Mouse (Mus musculus) bone marrow macrophage, adult 2 months (primary cell): ENCODE data around the gene Tmem167b. TPM values are rescaled to one million over a fixed set of nuclear protein-coding genes. Genes with fewer than 3 reads are reported as not detected.
"Not testable (repeated sequence)": the region's sequence is repeated elsewhere in the genome, so short reads cannot be mapped to it uniquely, and the experiment has no call there.

Experiments
- H3K27ac ChIP-seq: 2 replicates; pipeline ENCODE4 v1.5.1; 2012; ENCODE audit warnings: low read depth, low read length; ENCODE audit not compliant: insufficient read depth
- H3K4me1 ChIP-seq: 2 replicates; pipeline ENCODE4 v1.6.1; 2012; ENCODE audit warnings: low read length; ENCODE audit not compliant: control insufficient read depth, insufficient read depth
- H3K4me3 ChIP-seq: 2 replicates; pipeline ENCODE4 v1.5.1; 2012; ENCODE audit warnings: mild to moderate bottlenecking, low read length, moderate library complexity; ENCODE audit not compliant: insufficient read depth
- CTCF ChIP-seq: IDR thresholded peaks from 2 replicates; pipeline ENCODE4 v1.5.1; 2012; ENCODE audit warnings: low read depth, mild to moderate bottlenecking, low read length, moderate library complexity
- POLR2A ChIP-seq: IDR thresholded peaks from 2 replicates; pipeline ENCODE4 v1.6.1; 2012; ENCODE audit warnings: mild to moderate bottlenecking, low read depth, low read length, borderline replicate concordance
- polyA plus RNA-seq: library from polyadenylated mRNA; stranded (reverse); fragments of >200 nt; gene quantifications from 2 replicates; pipeline ENCODE4 v1.2.4, GENCODE M21; 2012; ENCODE audit not compliant: missing spikeins, insufficient read depth, insufficient read length

Tmem167b gene
- polyA plus RNA-seq, 1 experiment, result 36.5 TPM

DNA sequence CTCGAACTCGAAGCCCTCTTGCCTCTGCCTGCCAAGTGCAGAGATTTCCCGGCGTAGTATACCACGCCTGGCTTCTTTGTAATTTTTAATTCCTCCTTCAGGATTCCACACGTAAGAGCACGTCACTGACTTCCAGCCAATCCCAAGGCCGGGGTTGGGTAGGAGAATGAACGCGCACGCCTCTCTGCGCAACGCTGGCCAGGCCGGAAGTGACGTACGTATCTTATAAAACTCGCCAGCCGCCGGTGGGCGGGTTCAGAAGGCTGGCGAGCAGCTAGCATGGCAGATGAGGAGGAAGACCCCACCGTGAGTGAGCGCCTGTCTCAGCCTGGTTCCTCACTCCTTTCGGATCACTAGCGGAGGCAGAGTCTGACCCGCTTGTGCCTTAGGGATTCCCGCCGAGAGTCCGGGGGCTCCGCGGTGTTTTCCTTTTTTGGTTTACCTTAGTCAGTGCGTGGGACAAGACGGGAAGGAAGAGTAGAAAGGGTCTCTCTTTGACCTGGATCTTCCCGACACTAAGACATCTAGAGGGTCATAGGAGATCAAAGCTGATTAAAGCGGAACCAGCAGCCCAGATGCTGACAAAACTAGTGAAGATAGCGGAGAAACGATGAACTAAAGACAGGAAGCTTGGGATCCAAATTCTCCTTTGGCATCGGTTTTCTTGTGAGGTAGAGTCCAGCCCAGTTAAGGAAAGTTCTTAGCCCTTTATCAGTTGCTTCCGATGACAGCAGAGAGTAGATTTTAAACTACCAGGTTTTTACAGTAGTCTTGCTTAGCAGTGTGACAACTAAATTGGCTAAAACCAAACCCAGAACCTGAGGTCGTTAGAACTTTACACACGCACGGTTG lies 9.4 kb upstream of the Tmem167b start, which contains the start of gene Taf13:
Gene Taf13, plus strand, starts transcription at position 256 of the 852 bp plus-strand sequence.
- TF ChIP-seq CTCF (no peak), POLR2A (peak; percentile 99)
- peaks cover 16% of the 10 kb centered on the region for H3K4me1 ChIP-seq
- H3K4me3 ChIP-seq, result peak within 1 kb of the TSS; percentile 73
- peak within 1 kb of the TSS; percentile 64 for H3K27ac ChIP-seq

DNA sequence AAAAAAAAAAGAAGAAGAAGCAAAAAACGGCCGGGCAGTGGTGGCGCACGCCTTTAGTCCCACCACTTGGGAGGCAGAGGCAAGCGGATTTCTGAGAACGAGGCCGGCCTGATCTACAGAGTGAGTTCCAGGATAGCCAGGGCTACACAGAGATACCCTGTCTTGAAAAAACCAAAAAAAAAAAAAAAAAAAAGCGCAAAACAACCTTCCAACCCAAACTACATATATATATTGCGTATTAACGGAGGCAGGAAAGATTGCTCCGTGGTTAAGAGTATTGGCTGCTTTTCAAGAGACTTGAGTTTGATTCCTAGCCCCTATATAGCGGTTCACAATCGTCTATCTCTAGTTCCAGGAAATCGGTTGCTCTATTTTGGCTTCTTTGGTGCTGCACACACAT lies 8.5 kb upstream of the Tmem167b start:
- TF ChIP-seq CTCF (no peak), POLR2A (no peak)
- peaks cover 16% of the 10 kb centered on the region for H3K4me1 ChIP-seq
- H3K27ac ChIP-seq, result no peak overlapping the region
- H3K4me3 ChIP-seq, result no peak overlapping the region

DNA sequence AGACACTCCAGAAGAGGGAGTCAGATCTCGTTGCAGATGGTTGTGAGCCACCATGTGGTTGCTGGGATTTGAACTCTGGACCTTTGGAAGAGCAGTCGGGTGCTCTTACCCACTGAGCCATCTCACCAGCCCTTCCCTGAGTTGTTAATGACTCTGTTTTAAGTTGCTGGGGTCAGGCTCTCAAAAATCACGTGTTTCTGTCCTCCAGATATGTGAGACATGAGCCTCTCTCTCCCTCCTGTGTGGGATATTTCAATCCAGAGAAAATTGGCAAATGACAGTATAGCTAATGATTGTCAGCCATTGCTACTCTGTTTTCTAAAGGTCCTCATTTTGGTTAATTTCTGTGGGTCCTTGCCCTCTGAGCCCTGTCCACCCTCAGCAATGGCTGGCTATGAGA lies 7.4 kb upstream of the Tmem167b start:
- H3K4me1 ChIP-seq, result peaks cover 16% of the 10 kb centered on the region
- H3K27ac ChIP-seq, H3K4me3 ChIP-seq: not testable (repeated sequence)

DNA sequence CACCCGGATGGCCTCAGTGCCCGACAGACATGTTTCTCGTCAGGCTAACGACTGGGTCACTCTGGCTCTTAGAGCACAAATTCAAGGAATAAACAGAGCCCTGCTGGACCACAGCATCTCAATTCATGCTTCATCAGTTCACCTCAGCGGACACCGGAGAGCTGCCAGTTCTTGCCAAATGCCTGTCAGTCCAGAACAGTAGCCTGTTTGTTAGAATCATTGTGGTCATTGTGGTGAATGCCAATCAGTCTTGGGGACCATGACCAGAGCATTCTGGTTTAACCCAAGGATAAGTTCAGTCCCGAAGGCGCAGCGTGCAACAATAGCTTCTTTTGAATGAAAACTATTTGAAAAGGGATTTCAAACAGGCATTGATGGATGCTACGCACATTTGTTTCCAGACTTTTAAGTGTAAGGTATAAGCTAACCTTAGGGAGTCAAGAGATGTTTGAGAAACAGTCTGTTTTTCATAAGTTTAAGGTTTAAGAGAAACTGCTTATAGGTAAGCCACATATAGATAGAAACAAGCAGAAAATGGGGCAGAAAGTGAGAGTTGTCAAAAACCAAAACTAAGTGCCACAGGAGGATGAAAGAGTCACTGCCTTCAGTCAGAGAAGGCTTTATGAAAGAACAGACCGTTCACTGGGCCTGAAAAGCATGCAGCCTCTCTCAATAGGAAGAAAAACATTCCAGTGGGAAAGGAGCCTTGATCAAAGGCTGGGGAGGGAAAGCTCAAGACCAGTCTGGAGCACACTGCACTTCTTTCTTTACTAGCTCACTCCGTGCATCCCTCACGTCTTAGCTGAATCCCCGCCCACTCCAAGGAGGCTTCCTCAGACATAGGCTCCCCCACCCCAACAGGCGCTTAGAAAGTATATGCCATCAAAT lies 6.0 kb upstream of the Tmem167b start:
- TF ChIP-seq CTCF (no peak), POLR2A (no peak)
- no peak overlapping the region for H3K4me3 ChIP-seq
- peaks cover 8% of the 10 kb centered on the region for H3K4me1 ChIP-seq
- no peak overlapping the region for H3K27ac ChIP-seq

DNA sequence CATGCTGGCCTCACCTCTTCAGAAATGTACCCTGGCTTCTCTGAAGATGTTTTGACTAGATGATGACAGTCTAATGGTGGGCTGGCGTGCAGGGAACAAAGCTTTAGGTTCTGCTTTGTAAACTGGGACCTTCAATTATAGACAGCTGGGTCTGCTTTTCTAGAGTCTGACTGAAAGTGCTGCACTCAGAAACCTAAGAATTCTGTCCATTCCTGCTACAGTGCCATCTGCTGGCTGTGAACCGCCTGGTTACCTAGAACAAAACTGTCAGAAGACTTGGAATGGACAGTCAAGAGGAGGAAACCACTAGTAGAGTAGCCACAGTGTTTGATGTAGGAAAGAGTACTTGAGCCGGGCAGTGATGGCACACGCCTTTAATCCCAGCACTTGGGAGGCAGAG lies 1.0 kb upstream of the Tmem167b start:
- TF ChIP-seq POLR2A (no peak), CTCF (no peak)
- Histone ChIP-seq H3K27ac (peak overlapping the region; percentile 86), H3K4me1 (peaks cover 5% of the 10 kb centered on the region), H3K4me3 (peak overlapping the region; percentile 61)

DNA sequence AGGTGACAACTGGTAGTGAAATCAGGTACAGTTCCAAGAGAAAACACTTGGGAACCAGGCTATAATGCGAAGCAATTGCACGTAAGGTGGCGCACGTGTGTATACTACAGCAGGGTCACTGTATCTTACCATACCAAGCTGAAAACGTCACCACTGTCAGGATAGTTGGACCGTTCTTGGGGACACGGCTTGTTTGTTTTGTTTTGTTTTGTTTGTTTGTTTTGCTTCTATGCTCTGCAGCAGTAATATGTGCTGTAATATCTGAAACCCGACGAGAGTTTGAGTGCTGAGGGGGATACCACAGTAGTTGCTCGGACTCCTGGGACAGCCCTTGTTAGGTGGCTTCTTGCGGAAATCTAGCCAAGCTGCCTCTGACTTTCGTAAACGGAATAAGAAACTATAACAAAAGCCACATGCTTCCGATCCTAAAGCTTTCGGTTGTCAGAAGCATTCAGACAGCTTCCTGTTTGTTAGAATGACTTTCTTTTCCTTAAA lies 558 bp upstream of the Tmem167b start:
- peaks cover 5% of the 10 kb centered on the region for H3K4me1 ChIP-seq
- H3K4me3 ChIP-seq, result peak overlapping the region; percentile 61
- no peak for TF ChIP-seq POLR2A
- TF ChIP-seq CTCF, result no peak
- peak overlapping the region; percentile 86 for H3K27ac ChIP-seq

DNA sequence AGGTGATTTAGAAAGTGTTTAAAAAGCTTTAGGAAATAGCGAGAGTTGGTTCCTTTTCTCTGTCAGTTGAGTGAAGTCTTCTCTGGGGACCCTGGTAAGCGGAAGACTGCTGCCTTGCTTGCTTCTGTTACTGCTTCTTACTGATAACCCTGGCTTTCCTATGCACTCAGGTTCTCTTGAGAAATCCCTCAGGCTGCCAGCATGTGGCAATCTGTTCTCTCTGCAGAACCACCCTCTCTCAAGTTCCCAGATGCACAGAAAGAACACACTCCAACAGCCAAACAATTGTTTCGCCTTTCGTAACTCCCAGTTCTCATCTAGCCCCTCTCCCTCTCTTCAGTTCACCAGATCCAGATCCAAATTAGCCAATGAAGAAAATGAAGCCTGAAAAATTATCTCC lies 4.4 kb downstream of the Tmem167b start:
- Histone ChIP-seq H3K4me1 (peaks cover 3% of the 10 kb centered on the region), H3K27ac (no peak overlapping the region), H3K4me3 (no peak overlapping the region)
- TF ChIP-seq CTCF (no peak), POLR2A (no peak)

DNA sequence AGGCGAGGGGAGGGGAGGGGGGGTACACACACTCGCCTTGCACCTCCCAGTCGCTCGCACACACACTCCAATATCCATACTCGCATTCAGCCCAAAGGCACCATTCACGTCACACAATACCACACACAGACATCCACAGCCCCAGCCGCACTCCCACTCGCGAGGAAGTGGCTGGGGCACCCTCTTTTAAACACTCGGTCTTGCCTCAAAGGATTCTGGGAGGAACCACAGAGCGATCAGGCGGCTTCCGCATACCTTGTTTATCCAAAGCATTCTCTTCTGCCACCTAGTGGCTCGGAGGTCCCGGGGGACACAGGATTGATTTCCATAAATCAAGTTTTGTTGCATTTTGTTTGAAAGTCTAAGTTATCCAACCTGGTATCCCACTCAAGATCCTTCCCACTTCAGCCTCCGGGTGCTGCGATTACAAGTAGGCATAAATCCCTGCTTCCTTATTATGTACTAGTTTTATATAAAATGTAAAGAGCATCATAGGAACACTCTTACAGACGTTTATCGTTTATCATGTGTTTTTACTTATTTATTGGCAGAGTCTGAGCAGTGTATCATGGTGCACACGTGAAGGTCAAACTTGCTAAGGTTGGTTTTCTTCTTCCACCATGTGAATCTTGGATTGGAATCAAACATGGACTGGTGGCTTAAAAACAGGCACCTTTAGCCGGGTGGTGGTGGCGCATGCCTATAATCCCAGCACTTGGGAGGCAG lies 7.5 kb downstream of the Tmem167b start:
- Histone ChIP-seq H3K4me1 (no peaks in the 10 kb centered on the region), H3K27ac (peak overlapping the region; percentile 51), H3K4me3 (peak overlapping the region; percentile 74)
- TF ChIP-seq POLR2A (peak; percentile 97), CTCF (peak; percentile 46)

DNA sequence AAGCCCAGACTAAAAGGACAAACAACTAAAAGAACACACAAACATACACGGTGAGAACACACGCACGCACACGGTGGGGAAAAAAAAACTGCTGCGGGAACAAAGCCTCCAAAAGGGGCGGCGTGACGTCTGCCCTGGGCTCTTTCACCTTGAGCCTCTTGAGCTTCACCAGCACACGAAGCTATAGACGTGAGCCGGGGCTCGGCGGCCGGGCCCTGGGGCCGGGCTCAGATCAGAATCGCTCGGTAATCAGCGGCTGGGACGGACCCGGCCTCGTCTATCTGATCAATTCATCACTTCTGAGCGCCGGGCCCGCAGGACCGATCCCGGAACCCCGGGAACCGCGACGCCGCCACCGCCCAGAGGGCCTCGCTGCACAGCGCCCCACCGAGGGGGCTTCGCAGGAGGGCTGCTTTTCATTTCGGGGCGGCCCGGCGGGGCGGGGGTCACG lies 8.1 kb downstream of the Tmem167b start:
- H3K27ac ChIP-seq, result peak overlapping the region; percentile 51

DNA sequence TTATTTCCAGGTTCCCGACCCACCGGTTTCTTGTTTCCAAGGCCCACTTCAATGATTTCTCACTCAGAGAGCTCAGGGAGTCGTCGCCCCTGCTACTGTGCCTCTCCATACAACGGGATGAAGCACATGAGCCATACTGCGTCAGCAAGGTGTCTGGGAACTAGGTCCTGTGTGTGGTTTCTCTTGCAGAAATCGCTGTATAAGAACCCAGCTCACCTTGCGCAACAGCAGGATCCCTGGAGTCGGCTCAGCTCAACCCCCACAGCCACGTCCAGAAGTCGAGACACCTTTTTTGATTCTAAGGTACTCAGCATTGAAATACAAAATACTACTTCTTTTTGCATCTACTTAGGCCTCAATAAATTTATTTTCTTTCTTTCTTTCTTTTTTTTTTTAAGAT lies 20.0 kb downstream of the Tmem167b start:
- no peak for TF ChIP-seq CTCF
- TF ChIP-seq POLR2A, result no peak
- no peaks in the 10 kb centered on the region for H3K4me1 ChIP-seq
- H3K27ac ChIP-seq, result no peak overlapping the region
- no peak overlapping the region for H3K4me3 ChIP-seq

More for the DNA sequence above, 8.1 kb downstream of the Tmem167b start:
- H3K4me1 ChIP-seq, result no peaks in the 10 kb centered on the region
- TF ChIP-seq POLR2A, result no peak
- TF ChIP-seq CTCF, result no peak
- peak overlapping the region; percentile 74 for H3K4me3 ChIP-seq
